Mouse (Mus musculus) testis, adult 2 months (tissue): ENCODE data around the gene Armh2.

Experiments
- CTCF ChIP-seq: fragments of 200-500 bp; IDR thresholded peaks from 2 replicates; pipeline ENCODE4 v1.5.1; 2012; ENCODE audit warnings: low read depth, mild to moderate bottlenecking, inconsistent platforms, low read length, moderate library complexity; ENCODE audit not compliant: control insufficient read depth, insufficient read depth, insufficient replicate concordance
- POLR2A ChIP-seq: fragments of 200-500 bp; IDR thresholded peaks from 2 replicates; pipeline ENCODE4 v1.6.1; 2012; ENCODE audit warnings: low read depth, mild to moderate bottlenecking, inconsistent platforms, low read length, moderate library complexity; ENCODE audit not compliant: control insufficient read depth

- TF ChIP-seq POLR2A (no peak), CTCF (no peak)
Measured at GRCm38 (mm10) chr13:24715601-24716000, 25.4 kb upstream of the Armh2 start.
